Mouse (Mus musculus): ENCODE measurements around the gene Trim27. TPM values are rescaled to one million over a fixed set of nuclear protein-coding genes. Genes with fewer than 3 reads are reported as not detected.
A peak's percentile ranks its signal among the peaks of the same experiment; 100 is the strongest.

Trim27 gene
- polyA plus RNA-seq, 1 experiment from 2014 or later: 81.0 TPM

DNA sequence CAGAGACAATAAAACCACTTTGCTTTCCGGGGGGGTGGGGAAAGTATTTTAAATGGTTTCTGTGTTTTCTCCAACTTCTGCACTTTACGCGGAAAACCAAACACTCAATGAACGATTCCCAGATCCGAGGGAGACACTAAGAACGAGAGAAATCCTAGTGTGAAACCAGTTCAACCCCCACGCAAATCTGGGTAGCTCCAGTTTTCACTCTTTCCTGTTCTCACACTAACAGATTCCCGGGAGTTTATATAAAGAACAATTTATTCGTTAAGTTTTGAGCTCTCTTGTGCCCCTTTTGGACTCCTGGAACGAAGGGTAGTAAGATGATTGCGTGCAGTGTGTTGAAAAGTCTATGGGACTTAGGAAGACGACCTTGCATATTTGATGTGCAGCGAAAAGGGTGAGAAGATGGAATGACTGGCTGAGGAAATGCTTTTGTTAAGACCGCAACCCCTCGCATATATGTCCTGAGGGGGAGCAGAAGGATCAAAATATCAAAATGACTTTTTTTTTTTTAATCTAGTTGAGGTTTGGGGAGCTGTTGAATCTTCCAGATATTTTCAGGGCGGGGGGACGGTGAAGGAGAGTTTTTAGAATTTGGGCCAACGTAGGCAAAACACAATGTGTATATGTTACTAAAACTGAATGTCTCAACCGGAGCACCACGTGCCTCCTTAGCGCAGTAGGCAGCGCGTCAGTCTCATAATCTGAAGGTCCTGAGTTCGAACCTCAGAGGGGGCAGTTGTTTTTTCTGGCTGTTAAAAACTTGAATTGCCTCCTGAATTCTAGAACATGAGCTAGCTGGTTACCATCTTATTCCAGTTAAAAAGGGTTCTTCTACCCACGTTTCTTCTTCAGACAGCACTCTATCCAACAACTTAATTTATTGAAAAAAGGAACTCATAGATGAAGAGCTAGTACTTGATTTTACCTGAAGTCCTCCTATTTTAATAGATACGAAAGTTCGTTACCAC is 12.0 kb upstream of the Trim27 start:
- peak; percentile 70 for ATAC-seq (replicated peaks)
- H3K27me3 ChIP-seq (replicated peaks): no peaks in the 10 kb centered on the region
- peaks cover 21% of the 10 kb centered on the region for H3K4me1 ChIP-seq
- under 1% methylated on average over 27 of the region's 27 CpGs for WGBS
- no peaks in the 10 kb centered on the region for H3K36me3 ChIP-seq (replicated peaks)
- H3K9me3 ChIP-seq: no peaks in the 10 kb centered on the region
- peak overlapping the region; percentile 62 for H3K4me3 ChIP-seq
- H3K4me2 ChIP-seq: peak overlapping the region; percentile 87
- peak overlapping the region; percentile 34 for H3K9ac ChIP-seq
- peak overlapping the region; percentile 25; the same call in 1 of the 2 replicates for H3K27ac ChIP-seq

- no peak overlapping the region for H3K9ac ChIP-seq
- H3K27me3 ChIP-seq (replicated peaks): no peaks in the 10 kb centered on the region
- peak; percentile 66 for ATAC-seq (replicated peaks)
- H3K4me2 ChIP-seq: peak overlapping the region; percentile 87
- no peaks in the 10 kb centered on the region for H3K9me3 ChIP-seq
- H3K4me1 ChIP-seq: peaks cover 27% of the 10 kb centered on the region
- no peak overlapping the region for H3K27ac ChIP-seq
- WGBS: under 1% methylated on average over 8 of the region's 8 CpGs
- peak overlapping the region; percentile 62 for H3K4me3 ChIP-seq
- H3K36me3 ChIP-seq (replicated peaks): no peaks in the 10 kb centered on the region
These were observed 11.3 kb upstream of the Trim27 start for GRCm38 (mm10) chr13:21167910-21168300.

GRCm38 (mm10) chr13:21168371-21169011 is 10.8 kb upstream of the Trim27 start:
- H3K9ac ChIP-seq: peak overlapping the region; percentile 26
- H3K4me3 ChIP-seq: peak overlapping the region; percentile 62
- peak overlapping the region; percentile 87 for H3K4me2 ChIP-seq
- ATAC-seq (replicated peaks): no peak
- under 1% methylated on average over 16 of the region's 16 CpGs for WGBS
- peaks cover 33% of the 10 kb centered on the region for H3K4me1 ChIP-seq
- peak overlapping the region; percentile 57 for H3K27ac ChIP-seq
- H3K36me3 ChIP-seq (replicated peaks): no peaks in the 10 kb centered on the region
- no peaks in the 10 kb centered on the region for H3K9me3 ChIP-seq
- H3K27me3 ChIP-seq (replicated peaks): no peaks in the 10 kb centered on the region

DNA sequence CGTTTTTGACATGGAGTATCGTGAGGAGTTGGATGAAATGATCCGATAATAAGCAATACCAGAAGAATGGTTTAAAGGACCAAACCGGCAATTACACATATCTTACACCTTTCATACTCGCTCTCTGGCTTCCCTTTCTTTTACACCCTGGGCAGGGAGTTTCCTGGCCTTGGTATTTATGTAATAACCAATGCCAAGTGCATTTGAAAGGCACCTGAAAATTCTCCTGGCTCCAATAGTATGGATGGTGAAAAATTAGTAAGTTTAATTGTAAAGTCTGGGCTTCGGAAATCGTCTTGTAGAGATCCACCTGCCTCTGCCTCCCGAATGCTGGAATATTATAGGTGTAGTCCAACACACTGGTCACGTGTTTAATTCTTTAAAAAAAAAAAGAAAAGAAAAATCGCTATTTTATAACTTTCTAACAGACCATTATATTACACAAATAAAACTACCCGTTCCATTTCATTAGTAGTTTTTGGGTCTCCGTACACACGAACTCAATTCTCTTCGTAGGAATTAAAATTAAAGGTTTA is 10.1 kb upstream of the Trim27 start:
- H3K27me3 ChIP-seq (replicated peaks): no peaks in the 10 kb centered on the region
- peak overlapping the region; percentile 26 for H3K9ac ChIP-seq
- no peaks in the 10 kb centered on the region for H3K9me3 ChIP-seq
- H3K4me1 ChIP-seq: peaks cover 33% of the 10 kb centered on the region
- H3K27ac ChIP-seq: peak overlapping the region; percentile 57; the same call in 1 of the 2 replicates
- H3K4me3 ChIP-seq: peak overlapping the region; percentile 62
- peak overlapping the region; percentile 87 for H3K4me2 ChIP-seq
- no peaks in the 10 kb centered on the region for H3K36me3 ChIP-seq (replicated peaks)
- WGBS: 3% methylated on average over 14 of the region's 14 CpGs
- ATAC-seq (replicated peaks): no peak

- Histone ChIP-seq H3K27ac (peak overlapping the region; percentile 78), H3K27me3 (replicated peaks) (no peaks in the 10 kb centered on the region), H3K4me3 (peak overlapping the region; percentile 62), H3K4me2 (peak overlapping the region; percentile 87), H3K4me1 (peaks cover 33% of the 10 kb centered on the region), H3K36me3 (replicated peaks) (no peaks in the 10 kb centered on the region), H3K9me3 (no peaks in the 10 kb centered on the region), H3K9ac (peak overlapping the region; percentile 35)
- under 1% methylated on average over 39 of the region's 39 CpGs for WGBS
- peak; percentile 81 for ATAC-seq (replicated peaks)
These were observed 9.4 kb upstream of the Trim27 start for GRCm38 (mm10) chr13:21169657-21170430.

GRCm38 (mm10) chr13:21170431-21171155 is 8.7 kb upstream of the Trim27 start:
- H3K4me1 ChIP-seq: peaks cover 33% of the 10 kb centered on the region
- H3K36me3 ChIP-seq (replicated peaks): no peaks in the 10 kb centered on the region
- peak overlapping the region; percentile 87 for H3K4me2 ChIP-seq
- no peak for ATAC-seq (replicated peaks)
- H3K4me3 ChIP-seq: peak overlapping the region; percentile 62
- WGBS: 36% methylated on average over 17 of the region's 17 CpGs
- no peak overlapping the region for H3K27ac ChIP-seq
- no peaks in the 10 kb centered on the region for H3K27me3 ChIP-seq (replicated peaks)
- peak overlapping the region; percentile 25; the same call in 1 of the 2 replicates for H3K9ac ChIP-seq
- H3K9me3 ChIP-seq: no peaks in the 10 kb centered on the region

GRCm38 (mm10) chr13:21171156-21171530 is 8.1 kb upstream of the Trim27 start:
- no peaks in the 10 kb centered on the region for H3K27me3 ChIP-seq (replicated peaks)
- H3K36me3 ChIP-seq (replicated peaks): no peaks in the 10 kb centered on the region
- H3K9ac ChIP-seq: peak overlapping the region; percentile 25; the same call in 1 of the 2 replicates
- H3K27ac ChIP-seq: no peak overlapping the region
- H3K4me2 ChIP-seq: peak overlapping the region; percentile 87
- no peaks in the 10 kb centered on the region for H3K9me3 ChIP-seq
- 6% methylated on average over 15 of the region's 15 CpGs for WGBS
- peaks cover 33% of the 10 kb centered on the region for H3K4me1 ChIP-seq
- H3K4me3 ChIP-seq: peak overlapping the region; percentile 62
- ATAC-seq (replicated peaks): no peak

DNA sequence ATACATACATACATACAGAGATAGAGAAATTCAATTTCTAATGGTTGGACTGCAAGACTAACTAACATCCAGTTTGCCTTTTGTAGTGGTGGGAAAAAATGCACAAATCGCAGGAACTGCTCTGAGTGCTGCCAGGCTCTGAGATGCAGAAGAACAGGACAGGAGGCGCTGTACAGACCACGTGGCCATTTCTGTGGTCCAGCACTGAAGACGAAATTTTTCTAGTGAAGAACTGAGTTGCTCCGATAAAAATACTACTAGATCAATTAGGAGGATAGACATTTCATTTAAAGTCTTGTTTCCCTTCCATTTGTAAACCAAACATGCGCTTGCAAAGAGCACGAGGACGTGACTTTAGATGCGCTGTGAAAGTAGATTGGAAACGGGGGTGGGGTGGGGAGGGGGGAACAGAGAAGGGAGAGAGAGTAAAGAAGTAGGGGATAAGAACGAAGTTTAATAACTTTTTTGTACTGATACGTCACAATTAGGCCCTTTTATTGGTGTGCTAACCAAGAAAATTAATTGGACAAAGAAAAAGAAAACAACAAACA is 7.6 kb upstream of the Trim27 start:
- Histone ChIP-seq H3K27me3 (replicated peaks) (no peaks in the 10 kb centered on the region), H3K4me2 (peak overlapping the region; percentile 87), H3K9me3 (no peaks in the 10 kb centered on the region), H3K9ac (peak overlapping the region; percentile 27; the same call in 1 of the 2 replicates), H3K27ac (no peak overlapping the region), H3K4me3 (peak overlapping the region; percentile 62), H3K36me3 (replicated peaks) (no peaks in the 10 kb centered on the region), H3K4me1 (peaks cover 28% of the 10 kb centered on the region)
- WGBS: under 1% methylated on average over 12 of the region's 12 CpGs
- peak; percentile 53; the same call in 1 of the 2 replicates for ATAC-seq (replicated peaks)

DNA sequence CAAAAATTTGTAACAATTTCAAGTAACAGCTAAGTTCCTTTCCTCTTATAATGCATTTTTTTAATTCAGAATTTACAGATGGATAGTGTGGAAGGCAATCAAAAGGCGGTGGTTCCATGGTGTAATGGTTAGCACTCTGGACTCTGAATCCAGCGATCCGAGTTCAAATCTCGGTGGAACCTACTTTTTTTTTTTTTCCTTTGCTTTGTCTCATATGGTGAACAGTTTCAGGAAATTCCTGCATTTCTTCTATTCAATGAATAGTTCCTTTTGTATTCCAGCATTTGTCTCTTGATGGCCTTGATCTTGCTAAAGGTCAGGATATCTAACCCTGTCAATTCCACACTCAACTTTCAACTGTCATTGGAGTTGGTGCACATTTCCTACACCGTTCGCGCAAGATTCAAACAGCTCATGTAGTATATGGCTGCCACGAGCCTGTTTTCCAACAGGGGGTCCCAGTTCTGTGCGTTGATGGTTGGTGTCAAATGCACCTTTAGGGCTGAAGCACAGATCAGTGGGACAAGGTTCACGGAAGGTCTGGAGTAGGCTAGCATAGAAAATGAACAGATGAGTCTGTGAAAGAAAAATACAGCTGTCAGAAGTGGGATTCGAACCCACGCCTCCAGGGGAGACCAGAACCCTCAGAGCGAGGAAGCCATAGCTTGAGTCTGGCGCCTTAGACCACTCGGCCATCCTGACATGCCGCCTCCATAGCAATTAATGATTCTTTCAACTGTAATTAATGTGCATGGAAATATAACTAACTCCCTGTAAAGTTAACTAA is 6.8 kb upstream of the Trim27 start:
- H3K4me3 ChIP-seq: peak overlapping the region; percentile 62
- no peaks in the 10 kb centered on the region for H3K9me3 ChIP-seq
- no peaks in the 10 kb centered on the region for H3K27me3 ChIP-seq (replicated peaks)
- peak overlapping the region; percentile 87 for H3K4me2 ChIP-seq
- no peak overlapping the region for H3K9ac ChIP-seq
- no peak overlapping the region for H3K27ac ChIP-seq
- peaks cover 26% of the 10 kb centered on the region for H3K4me1 ChIP-seq
- WGBS: under 1% methylated on average over 16 of the region's 16 CpGs
- H3K36me3 ChIP-seq (replicated peaks): no peaks in the 10 kb centered on the region
- ATAC-seq (replicated peaks): peak; percentile 61

DNA sequence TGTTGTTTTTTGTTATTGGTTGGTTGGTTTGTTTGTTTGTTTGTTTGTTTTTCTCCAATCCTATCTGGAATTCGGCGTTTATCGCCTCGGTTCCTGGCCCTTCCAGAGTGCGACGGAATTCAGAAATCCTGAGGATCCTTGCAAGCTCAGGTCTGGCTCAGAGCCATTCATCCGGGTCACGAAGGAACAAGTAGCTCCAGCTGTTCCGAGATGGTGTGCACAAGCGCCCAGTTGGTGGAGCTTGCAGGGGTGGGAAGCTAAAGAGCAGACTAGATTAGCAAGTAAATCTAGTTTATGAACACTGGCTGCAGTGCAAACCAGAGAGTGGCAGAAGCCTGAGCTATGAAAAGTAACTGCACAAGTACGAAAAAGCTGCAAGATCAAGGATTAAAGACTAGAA is 6.2 kb upstream of the Trim27 start:
- H3K4me3 ChIP-seq: peak overlapping the region; percentile 62
- 0 out of 2 replicates have a peak overlapping the region, but pooled peaks have one; percentile 42 for H3K27ac ChIP-seq
- H3K4me2 ChIP-seq: peak overlapping the region; percentile 87
- under 1% methylated on average over 11 of the region's 11 CpGs for WGBS
- no peaks in the 10 kb centered on the region for H3K36me3 ChIP-seq (replicated peaks)
- no peaks in the 10 kb centered on the region for H3K27me3 ChIP-seq (replicated peaks)
- ATAC-seq (replicated peaks): 0 out of 2 replicates have a peak, but pooled peaks have one; percentile 8
- H3K4me1 ChIP-seq: peaks cover 26% of the 10 kb centered on the region
- H3K9ac ChIP-seq: 0 out of 2 replicates have a peak overlapping the region, but pooled peaks have one; percentile 8
- H3K9me3 ChIP-seq: no peaks in the 10 kb centered on the region
